Mouse (Mus musculus) CH12.LX (cell line): ENCODE measurements around the gene Osbpl5. TPM values are rescaled to one million over a fixed set of nuclear protein-coding genes. Genes with fewer than 3 reads are reported as not detected.

Source experiments
- DNase-seq: peaks from one replicate; pipeline ENCODE4 v3.0.0-alpha.2; 2013; ENCODE audit errors: extremely low read depth
- H3K27ac ChIP-seq: 2 replicates; pipeline ENCODE4 v1.5.1; 2012; ENCODE audit warnings: low read depth, mild to moderate bottlenecking, control low read depth, moderate library complexity; ENCODE audit not compliant: insufficient read depth
- H3K27me3 ChIP-seq: replicated peaks from 2 replicates; pipeline ENCODE3; 2012; ENCODE audit warnings: inconsistent platforms
- H3K36me3 ChIP-seq, 2 experiments: replicated peaks in 1 of 2; 2 replicates each; pipeline versions ENCODE3 to v1.6.1; 2012; ENCODE audit warnings: inconsistent platforms in 1 of 2, low read length in 1 of 2, mild to moderate bottlenecking in 1 of 2, mixed read lengths in 1 of 2, moderate library complexity in 1 of 2; ENCODE audit not compliant: control insufficient read depth in 1 of 2, insufficient read depth in 1 of 2
- H3K4me1 ChIP-seq, 2 experiments: 2 replicates each; pipeline ENCODE4 v1.6.1; 2012; ENCODE audit warnings: inconsistent platforms in 1 of 2, moderate library complexity in 1 of 2; ENCODE audit not compliant: insufficient read depth in 2 of 2, control insufficient read depth in 1 of 2
- H3K4me2 ChIP-seq: 2 replicates; pipeline ENCODE4 v1.6.1; 2012; ENCODE audit warnings: low read depth, mild to moderate bottlenecking, control low read depth; ENCODE audit not compliant: poor library complexity, insufficient read depth, severe bottlenecking
- H3K4me3 ChIP-seq, 3 experiments: fragments of 150-350 bp in 1 of 3; sonication (generic) in 1 of 3; replicated peaks in 1 of 3; 2 replicates each; pipeline versions ENCODE3 to v1.5.1; 2011 to 2012; ENCODE audit warnings: low read depth in 2 of 3, low read length in 2 of 3, mild to moderate bottlenecking in 2 of 3, moderate library complexity in 2 of 3, control low read depth in 1 of 3, improper control_type of control experiment in 1 of 3, inconsistent platforms in 1 of 3, mixed read lengths in 1 of 3; ENCODE audit not compliant: poor library complexity in 1 of 3
- H3K79me2 ChIP-seq: replicated peaks from 2 replicates; pipeline ENCODE4 v1.6.1; 2012; ENCODE audit warnings: mild to moderate bottlenecking, moderate library complexity; ENCODE audit not compliant: control insufficient read depth, poor library complexity, insufficient read depth, severe bottlenecking; ENCODE audit errors: extremely low read depth
- H3K9ac ChIP-seq: 2 replicates; pipeline ENCODE4 v1.6.1; 2012; ENCODE audit warnings: low read depth, mild to moderate bottlenecking, control low read depth, moderate library complexity; ENCODE audit not compliant: insufficient read depth
- H3K9me3 ChIP-seq: replicated peaks from 2 replicates; pipeline ENCODE3; 2012; ENCODE audit warnings: low read length, inconsistent platforms, mixed read lengths
- BHLHE40 ChIP-seq: IDR thresholded peaks from 2 replicates; pipeline ENCODE4 v1.6.1; 2011; ENCODE audit warnings: mild to moderate bottlenecking, low read depth, low read length, improper control_type of control experiment
- CHD1 ChIP-seq: IDR thresholded peaks from 2 replicates; pipeline ENCODE4 v1.6.1; 2012; ENCODE audit warnings: low read depth, low read length, improper control_type of control experiment, inconsistent platforms
- ELF1 ChIP-seq: IDR thresholded peaks from 2 replicates; pipeline ENCODE4 v1.6.1; 2014; ENCODE audit warnings: low read depth, mild to moderate bottlenecking, inconsistent platforms, low read length, improper control_type of control experiment
- ETS1 ChIP-seq: conservative IDR thresholded peaks from 2 replicates; pipeline ENCODE4 v1.6.1; 2012; ENCODE audit warnings: low read depth, mild to moderate bottlenecking, inconsistent platforms, low read length, improper control_type of control experiment, moderate library complexity
- GABPA ChIP-seq: IDR thresholded peaks from 2 replicates; pipeline ENCODE4 v1.6.1; 2012; ENCODE audit warnings: low read depth, low read length, improper control_type of control experiment, inconsistent platforms; ENCODE audit not compliant: insufficient replicate concordance
- HCFC1 ChIP-seq: IDR thresholded peaks from 2 replicates; pipeline ENCODE4 v1.6.1; 2012; ENCODE audit warnings: low read depth, mild to moderate bottlenecking, inconsistent platforms, low read length, improper control_type of control experiment
- IRF4 ChIP-seq: IDR thresholded peaks from 2 replicates; pipeline ENCODE4 v1.6.1; 2014; ENCODE audit warnings: low read depth, mild to moderate bottlenecking, inconsistent platforms, low read length, improper control_type of control experiment
- JUN ChIP-seq: IDR thresholded peaks from 2 replicates; pipeline ENCODE4 v1.6.1; 2011; ENCODE audit warnings: low read depth, mild to moderate bottlenecking, low read length, improper control_type of control experiment, moderate library complexity; ENCODE audit not compliant: insufficient read depth
- KAT2A ChIP-seq: IDR thresholded peaks from 2 replicates; pipeline ENCODE4 v1.6.1; 2012; ENCODE audit warnings: low read length, improper control_type of control experiment, inconsistent platforms; ENCODE audit not compliant: insufficient replicate concordance
- MAX ChIP-seq: IDR thresholded peaks from 2 replicates; pipeline ENCODE4 v1.6.1; 2011; ENCODE audit warnings: low read length, improper control_type of control experiment
- MXI1 ChIP-seq: IDR thresholded peaks from 2 replicates; pipeline ENCODE4 v1.6.1; 2011; ENCODE audit warnings: mild to moderate bottlenecking, low read depth, low read length, improper control_type of control experiment
- MYC ChIP-seq: IDR thresholded peaks from 2 replicates; pipeline ENCODE4 v1.6.1; 2011; ENCODE audit warnings: low read depth, mild to moderate bottlenecking, improper control_type of control experiment, low read length
- NELFE ChIP-seq: IDR thresholded peaks from 2 replicates; pipeline ENCODE4 v1.6.1; 2011; ENCODE audit warnings: low read depth, low read length, improper control_type of control experiment
- NRF1 ChIP-seq: IDR thresholded peaks from 2 replicates; pipeline ENCODE4 v1.6.1; 2014; ENCODE audit warnings: low read depth, mild to moderate bottlenecking, inconsistent platforms, low read length, improper control_type of control experiment, moderate library complexity
- PAX5 ChIP-seq: IDR thresholded peaks from 2 replicates; pipeline ENCODE4 v1.6.1; 2012; ENCODE audit warnings: low read length, inconsistent platforms, mixed read lengths
- POLR2A ChIP-seq: IDR thresholded peaks from 2 replicates; pipeline ENCODE4 v1.6.1; 2011; ENCODE audit warnings: low read depth, mild to moderate bottlenecking, improper control_type of control experiment, low read length
- POLR2AphosphoS2 ChIP-seq: IDR thresholded peaks from 2 replicates; pipeline ENCODE4 v1.6.1; 2011; ENCODE audit warnings: low read depth, low read length, improper control_type of control experiment
- SIN3A ChIP-seq: IDR thresholded peaks from 2 replicates; pipeline ENCODE4 v1.6.1; 2012; ENCODE audit warnings: low read length, improper control_type of control experiment, inconsistent platforms
- SMC3 ChIP-seq: IDR thresholded peaks from 2 replicates; pipeline ENCODE4 v1.6.1; 2011; ENCODE audit warnings: low read depth, low read length, improper control_type of control experiment
- TBP ChIP-seq: conservative IDR thresholded peaks from 2 replicates; pipeline ENCODE4 v1.6.1; 2011; ENCODE audit warnings: low read depth, low read length, improper control_type of control experiment
- TCF12 ChIP-seq: IDR thresholded peaks from 2 replicates; pipeline ENCODE4 v1.6.1; 2014; ENCODE audit warnings: low read depth, mild to moderate bottlenecking, inconsistent platforms, low read length, improper control_type of control experiment
- UBTF ChIP-seq: IDR thresholded peaks from 2 replicates; pipeline ENCODE4 v1.6.1; 2012; ENCODE audit warnings: low read depth, mild to moderate bottlenecking, inconsistent platforms, low read length, improper control_type of control experiment, moderate library complexity
- USF1 ChIP-seq: IDR thresholded peaks from 2 replicates; pipeline ENCODE4 v1.6.1; 2014; ENCODE audit warnings: low read depth, mild to moderate bottlenecking, inconsistent platforms, low read length, improper control_type of control experiment
- ZKSCAN1 ChIP-seq: IDR thresholded peaks from 2 replicates; pipeline ENCODE4 v1.6.1; 2012; ENCODE audit warnings: low read depth, inconsistent platforms, low read length, improper control_type of control experiment, borderline replicate concordance
- ZMIZ1 ChIP-seq: IDR thresholded peaks from 2 replicates; pipeline ENCODE4 v1.6.1; 2012; ENCODE audit warnings: low read depth, mild to moderate bottlenecking, inconsistent platforms, low read length, improper control_type of control experiment
- ZNF384 ChIP-seq: IDR thresholded peaks from 2 replicates; pipeline ENCODE4 v1.6.1; 2012; ENCODE audit warnings: low read depth, low read length, improper control_type of control experiment, inconsistent platforms
- dilution Hi-C: fragments of 300-500 bp; cut with MboI; formaldehyde crosslinking; loops from 2 replicates; pipeline ENCODE4 v1.14.3; 2020; ENCODE audit warnings: low sequenced_read_pairs; ENCODE audit not compliant: extremely low pct_unique_long_range_greater_than_20kb, extremely low pct_ligation_motif_present
- in situ Hi-C: fragments of 300-500 bp; cut with MboI; formaldehyde crosslinking; loops from 3 replicates; pipeline ENCODE4 v1.14.3; 2019; ENCODE audit warnings: low sequenced_read_pairs, low pct_ligation_motif_present, low pct_unique_long_range_greater_than_20kb, mixed read lengths
- polyA plus RNA-seq: library from polyadenylated mRNA; unstranded; fragments of >175 nt; gene quantifications from 2 replicates; pipeline ENCODE4 v1.2.1, GENCODE M21; 2012; ENCODE audit warnings: low read depth; ENCODE audit not compliant: insufficient read length
- total RNA-seq, 2 experiments: library from RNA; depleted of rRNA; stranded (reverse); fragments of 300-350 nt in 1 of 2; fragments of >200 nt in 1 of 2; gene quantifications; 2 replicates each; pipeline ENCODE4 v1.2.3; 2012 to 2014

The Osbpl5 gene
- total and polyA plus RNA-seq, 3 experiments, result 1.1 to 2.2 (median 1.7) TPM

DNA sequence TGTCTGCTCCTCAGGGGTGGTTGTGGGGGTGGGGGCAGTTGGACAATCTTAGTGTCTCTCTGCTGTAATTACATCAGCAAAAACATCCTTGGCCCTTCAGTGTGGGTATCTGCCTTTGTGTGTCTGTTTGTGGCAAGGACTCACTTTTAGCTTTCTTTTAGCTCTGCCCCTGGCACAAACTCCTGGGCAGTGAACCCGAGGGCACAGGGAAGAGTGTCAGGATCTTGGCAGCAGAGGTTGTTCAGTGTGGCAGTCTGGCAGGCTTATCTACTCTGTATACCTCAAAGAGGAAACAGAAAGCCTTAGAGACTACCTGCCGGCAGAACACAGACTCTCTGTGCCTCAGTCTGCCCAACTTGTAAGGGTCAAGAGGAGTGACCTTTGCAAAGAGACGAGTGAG lies 911 bp upstream of the Osbpl5 start:
- H3K9ac ChIP-seq, result 0 out of 2 replicates have a peak overlapping the region, but pooled peaks have one; percentile 11
- H3K9me3 ChIP-seq, result no peaks in the 10 kb centered on the region
- no peaks in the 10 kb centered on the region for H3K79me2 ChIP-seq
- in situ Hi-C loops (no loop called here), dilution Hi-C loops (no loop called here)
- H3K4me1 ChIP-seq, result peaks cover 6 to 10% of the 10 kb centered on the region in 2 experiments; a peak in 3 of 4 replicates
- DNase-seq, result no peak
- H3K27ac ChIP-seq, result no peak overlapping the region
- peak overlapping the region; percentile 93 for H3K4me2 ChIP-seq
- peak overlapping the region in 1 of 3 experiments; percentile 47 for H3K4me3 ChIP-seq
- H3K27me3 ChIP-seq, result peaks cover 59% of the 10 kb centered on the region
- TF ChIP-seq KAT2A (no peak), TBP (no peak), TCF12 (no peak), ETS1 (no peak), POLR2AphosphoS2 (no peak), GABPA (no peak), IRF4 (no peak)
- no peaks in the 10 kb centered on the region for H3K36me3 ChIP-seq

DNA sequence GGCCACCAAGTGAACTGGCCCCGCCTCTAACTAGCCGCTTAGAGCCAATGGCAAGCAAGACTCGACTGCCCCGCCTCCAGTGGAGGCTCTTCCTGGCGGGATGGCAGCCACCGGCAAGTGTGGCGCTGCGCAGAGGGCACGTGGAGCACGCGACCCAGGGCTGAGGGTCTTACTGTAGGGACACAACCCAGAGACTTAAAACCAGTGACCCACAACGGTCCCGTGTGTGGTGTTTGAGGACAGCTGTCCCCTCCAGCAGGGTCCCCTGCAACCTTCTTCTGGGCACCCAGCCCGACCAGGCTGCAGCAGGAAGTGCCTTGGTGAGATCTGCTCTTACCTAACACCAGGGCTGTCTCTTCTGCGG lies 224 bp upstream of the Osbpl5 start:
- H3K27me3 ChIP-seq, result peaks cover 59% of the 10 kb centered on the region
- DNase-seq, result peak; percentile 76
- in situ Hi-C loops, result no loop called here
- no peaks in the 10 kb centered on the region for H3K9me3 ChIP-seq
- H3K4me2 ChIP-seq, result peak overlapping the region; percentile 93
- H3K4me3 ChIP-seq, result peak overlapping the region in 2 of 3 experiments; percentile 46 to 47
- H3K36me3 ChIP-seq, result no peaks in the 10 kb centered on the region
- TF ChIP-seq NRF1 (no peak; the same call in 1 of the 2 replicates), SIN3A (peak; percentile 49; the same call in 1 of the 2 replicates), KAT2A (no peak), POLR2A (peak; percentile 90), ELF1 (peak; percentile 53; the same call in 1 of the 2 replicates), ZNF384 (no peak), TBP (no peak; the same call in 1 of the 2 replicates), NELFE (peak; percentile 75), JUN (no peak), MXI1 (peak; percentile 90), POLR2AphosphoS2 (0 out of 2 replicates have a peak, but pooled peaks have one; percentile 37), ZMIZ1 (0 out of 2 replicates have a peak, but pooled peaks have one; percentile 21), ZKSCAN1 (no peak), HCFC1 (no peak), SMC3 (no peak), UBTF (no peak), PAX5 (no peak), MAX (peak; percentile 96), BHLHE40 (peak; percentile 95), USF1 (no peak), TCF12 (peak; percentile 44; the same call in 1 of the 2 replicates), MYC (peak; percentile 94), CHD1 (no peak)
- peak overlapping the region; percentile 18; the same call in 1 of the 2 replicates for H3K9ac ChIP-seq
- H3K79me2 ChIP-seq, result no peaks in the 10 kb centered on the region
- no peak overlapping the region for H3K27ac ChIP-seq
- peaks cover 6 to 10% of the 10 kb centered on the region in 2 experiments; a peak in 3 of 4 replicates for H3K4me1 ChIP-seq
- dilution Hi-C loops, result no loop called here
